Mouse (Mus musculus): ENCODE results near the gene Nr1i3.

Nr1i3 gene

GRCm38 (mm10) chr1:171251594-171252324, 38.0 kb downstream of the Nr1i3 start:
- DNase-seq (ENCODE audit: low spot score in 2 of 2) = no peak

- DNase-seq (ENCODE audit: low spot score in 2 of 2) = no peak
Observed at GRCm38 (mm10) chr1:171252415-171252814, 38.6 kb downstream of the Nr1i3 start.

- no peak for DNase-seq (ENCODE audit: low spot score in 2 of 2)
Observed at GRCm38 (mm10) chr1:171256095-171256818, 42.5 kb downstream of the Nr1i3 start.

- peak in 1 of 2 experiments; percentile 56 for DNase-seq (ENCODE audit: low spot score in 2 of 2)
Observed at GRCm38 (mm10) chr1:171256937-171257548, 43.3 kb downstream of the Nr1i3 start.

- no peak for DNase-seq (ENCODE audit: low spot score in 2 of 2)
Observed at GRCm38 (mm10) chr1:171257781-171258180, 44.0 kb downstream of the Nr1i3 start.

GRCm38 (mm10) chr1:171258921-171259320, 45.2 kb downstream of the Nr1i3 start:
- no peak for DNase-seq (ENCODE audit: low spot score in 2 of 2)

- no peak for DNase-seq (ENCODE audit: low spot score in 2 of 2)
Observed at GRCm38 (mm10) chr1:171260316-171260715, 46.5 kb downstream of the Nr1i3 start.

GRCm38 (mm10) chr1:171262594-171263130, 48.9 kb downstream of the Nr1i3 start:
- DNase-seq (ENCODE audit: low spot score in 2 of 2) = peak; percentile 78 to 84

GRCm38 (mm10) chr1:171263185-171263611, 49.4 kb downstream of the Nr1i3 start:
- peak in 1 of 2 experiments; percentile 47 for DNase-seq (ENCODE audit: low spot score in 2 of 2)

- no peak for DNase-seq (ENCODE audit: low spot score in 2 of 2)
Observed at GRCm38 (mm10) chr1:171263666-171264461, 50.1 kb downstream of the Nr1i3 start.

- DNase-seq (ENCODE audit: low spot score in 2 of 2) = no peak
Observed at GRCm38 (mm10) chr1:171265971-171266744, 52.4 kb downstream of the Nr1i3 start.

GRCm38 (mm10) chr1:171268341-171268740, 54.6 kb downstream of the Nr1i3 start:
- no peak for DNase-seq (ENCODE audit: low spot score in 2 of 2)

- DNase-seq (ENCODE audit: low spot score in 2 of 2) = peak; percentile 84 to 94
Observed at GRCm38 (mm10) chr1:171269848-171270572, 56.2 kb downstream of the Nr1i3 start, which contains the start of gene B4galt3. Gene B4galt3, plus strand, starts transcription at chr1:171270328.

All from frontal cortex, postnatal 14 days (tissue).